Mouse (Mus musculus): ENCODE measurements around the gene Gm20671. TPM values are rescaled to one million over a fixed set of nuclear protein-coding genes. Genes with fewer than 3 reads are reported as not detected.
A peak's percentile ranks its signal among the peaks of the same experiment; 100 is the strongest.
"Not testable (repeated sequence)": the region's sequence is repeated elsewhere in the genome, so short reads cannot be mapped to it uniquely, and the experiment has no call there.

Gm20671 gene
- not detected for total RNA-seq (2022)

DNA sequence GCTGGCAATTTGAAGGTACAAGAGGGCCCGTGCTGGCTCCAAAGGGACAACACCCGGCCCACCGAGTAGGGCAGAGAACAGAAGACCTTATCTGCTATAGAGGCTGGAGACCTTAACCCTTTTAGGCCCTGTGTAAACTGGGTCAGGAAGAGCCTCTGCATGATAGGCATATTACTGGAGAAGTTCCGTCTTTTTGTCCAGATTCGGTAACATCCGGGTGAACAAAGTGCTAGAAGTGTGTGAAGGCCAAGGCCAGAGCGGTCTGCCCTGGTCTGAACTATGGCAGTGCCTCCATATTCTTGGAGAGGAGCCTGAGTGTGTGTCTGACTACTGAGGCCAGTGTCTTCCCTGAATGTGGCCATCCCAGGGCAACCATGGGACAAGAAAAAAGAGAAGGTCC lies at the start of gene Gm20671:
Gene Gm20671 (minus strand): TSS at position 101 of the 400 bp plus-strand sequence.
- no peak for DNase-seq (ENCODE audit: low spot score in 2 of 2)

DNA sequence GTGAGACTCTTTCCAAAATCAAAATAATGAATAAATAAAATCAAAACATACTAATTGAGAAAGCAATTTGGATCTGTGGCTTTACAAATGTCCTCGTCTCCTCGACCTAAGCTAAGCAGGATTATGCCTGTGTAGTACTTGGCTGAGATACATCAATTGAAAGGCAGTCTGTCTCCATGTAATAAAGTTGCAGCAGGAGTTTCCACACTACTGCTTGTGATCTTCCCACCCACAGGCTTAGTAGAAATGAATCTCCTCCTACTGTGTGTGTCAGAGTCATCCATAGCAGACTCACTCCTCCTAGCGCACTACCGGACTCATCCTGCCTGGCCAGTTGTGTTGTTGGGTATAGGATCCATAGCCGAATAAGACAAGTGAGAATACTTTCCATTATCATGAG lies 45.4 kb upstream of the Gm20671 start:
- DNase-seq (ENCODE audit: low spot score in 2 of 2): no peak

DNA sequence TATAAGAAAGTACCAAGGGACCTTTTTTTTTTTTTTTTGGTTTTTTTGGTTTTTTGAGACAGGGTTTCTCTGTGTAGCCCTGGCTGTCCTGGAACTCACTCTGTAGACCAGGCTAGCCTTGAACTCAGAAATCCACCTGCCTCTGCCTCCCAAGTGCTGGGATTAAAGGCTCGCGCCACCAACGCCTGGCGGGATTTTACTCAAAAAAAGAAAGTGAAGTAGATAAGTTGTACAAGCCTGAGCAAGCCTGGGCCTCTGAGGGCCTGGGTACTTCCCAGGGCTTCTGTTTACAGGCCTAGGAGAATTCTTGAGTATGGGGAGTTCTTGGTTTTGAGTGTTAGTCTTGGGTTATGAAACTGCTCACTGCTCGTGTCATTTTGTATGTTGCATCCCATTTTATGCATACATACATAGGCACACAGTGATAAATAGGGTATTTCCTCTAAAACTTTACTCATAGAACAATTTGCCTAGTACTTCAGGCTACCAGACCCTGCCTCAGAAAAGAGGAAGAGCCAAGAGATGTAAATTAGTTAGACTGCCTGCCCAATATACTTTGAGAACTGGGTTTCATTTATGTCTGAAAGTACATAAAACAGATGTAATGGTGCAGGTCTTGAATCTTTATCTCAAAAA lies 42.6 kb upstream of the Gm20671 start:
- no peak for DNase-seq (ENCODE audit: low spot score in 2 of 2)

DNA sequence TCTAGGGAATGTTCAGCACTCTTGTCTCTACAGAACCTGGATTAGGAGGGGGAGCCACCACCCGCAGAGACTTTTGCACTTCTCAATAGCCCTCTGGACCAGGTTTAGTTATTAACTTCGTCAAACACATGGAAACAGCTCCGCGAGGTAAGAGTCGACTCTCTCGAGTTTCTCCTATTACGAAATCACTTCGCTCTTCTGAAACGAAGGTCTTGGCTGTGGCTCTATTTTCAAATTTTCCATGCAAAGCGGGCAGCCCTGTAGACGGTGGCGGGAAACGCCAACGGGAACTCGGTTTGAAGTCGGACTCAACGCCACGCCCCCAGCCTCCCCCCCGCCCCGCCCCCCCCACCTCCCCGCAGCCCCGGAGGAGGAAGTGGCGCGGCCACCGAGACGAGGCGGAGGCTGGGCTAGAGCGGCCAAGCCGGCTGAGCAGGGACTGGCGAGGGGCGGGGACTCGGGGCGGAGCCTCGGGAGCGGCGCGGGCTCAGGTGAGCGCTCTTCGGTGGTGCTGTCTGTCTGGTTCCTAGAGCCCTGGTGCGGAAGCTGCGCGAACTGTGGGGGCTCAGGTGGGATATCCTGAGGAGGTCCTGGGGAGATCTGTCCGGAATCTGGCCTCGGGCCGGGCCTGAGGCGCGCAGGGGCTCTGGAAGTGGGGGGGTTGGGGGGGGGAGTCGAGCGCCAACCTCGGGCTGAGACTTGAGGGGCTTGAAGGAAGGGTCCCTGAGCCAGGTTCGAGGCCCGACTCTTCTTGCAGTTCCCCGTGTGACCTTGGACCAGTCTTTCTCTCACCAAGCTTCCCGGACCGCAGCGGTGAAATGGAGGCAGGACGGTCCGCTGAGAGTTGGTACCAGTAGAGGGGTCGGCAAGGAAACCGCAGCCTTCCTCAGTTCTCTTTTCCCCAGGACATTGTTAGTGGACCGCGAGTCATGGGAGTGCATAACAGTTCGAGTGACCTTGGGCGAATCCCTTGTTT lies 36.6 kb upstream of the Gm20671 start, which contains the start of gene Depdc5:
Gene Depdc5 (plus strand): TSS at position 449 of the 976 bp plus-strand sequence.
- DNase-seq (ENCODE audit: low spot score in 2 of 2): peak; percentile 72 to 85

DNA sequence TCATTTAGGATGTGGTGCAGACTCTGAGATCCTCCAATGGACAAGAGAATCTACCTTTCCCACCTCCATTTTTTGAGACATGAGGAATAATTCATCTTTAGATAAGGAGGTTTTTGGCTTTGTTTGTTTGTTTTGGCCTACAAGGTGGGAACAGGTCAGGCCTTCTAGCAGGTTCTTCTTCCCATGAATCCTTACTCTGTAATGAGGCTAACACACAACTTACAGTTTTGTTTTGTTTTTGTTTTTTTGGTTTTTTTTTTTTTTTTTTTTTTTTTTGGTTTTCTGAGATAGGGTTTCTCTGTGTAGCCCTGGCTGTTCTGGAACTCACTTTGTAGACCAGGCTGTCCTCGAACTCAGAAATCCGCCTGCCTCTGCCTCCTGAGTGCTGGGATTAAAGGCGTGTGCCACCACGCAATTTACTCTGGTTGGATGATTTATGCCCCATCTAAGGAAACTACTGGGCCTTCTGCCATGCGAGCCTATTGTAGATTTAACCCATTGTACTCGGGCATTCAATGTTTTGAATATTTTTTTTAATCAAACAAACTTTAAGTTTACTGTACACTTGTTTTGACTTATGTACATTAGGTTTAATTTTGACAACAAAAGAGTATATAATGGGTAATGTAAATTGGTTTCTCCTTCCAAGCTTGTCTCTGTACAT lies 35.7 kb upstream of the Gm20671 start:
- no peak for DNase-seq (ENCODE audit: low spot score in 2 of 2)

DNA sequence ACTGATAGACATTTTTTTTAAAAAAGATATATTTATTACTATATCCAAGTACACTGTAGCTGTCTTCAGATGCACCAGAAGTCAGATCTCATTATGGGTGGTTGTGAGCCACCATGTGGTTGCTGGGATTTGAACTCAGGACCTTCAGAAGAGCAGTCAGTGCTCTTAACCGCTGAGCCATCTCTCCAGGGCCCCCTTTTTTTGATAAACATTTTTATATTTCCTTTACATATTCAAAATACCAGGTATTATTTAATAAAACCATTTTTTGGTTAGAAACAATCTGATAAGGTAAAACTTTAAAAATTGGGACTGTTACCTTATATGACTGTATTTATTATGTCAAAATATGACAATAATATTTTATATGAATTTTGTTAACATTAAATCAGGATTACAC lies 34.2 kb upstream of the Gm20671 start:
- no peak for DNase-seq (ENCODE audit: low spot score in 2 of 2)

DNA sequence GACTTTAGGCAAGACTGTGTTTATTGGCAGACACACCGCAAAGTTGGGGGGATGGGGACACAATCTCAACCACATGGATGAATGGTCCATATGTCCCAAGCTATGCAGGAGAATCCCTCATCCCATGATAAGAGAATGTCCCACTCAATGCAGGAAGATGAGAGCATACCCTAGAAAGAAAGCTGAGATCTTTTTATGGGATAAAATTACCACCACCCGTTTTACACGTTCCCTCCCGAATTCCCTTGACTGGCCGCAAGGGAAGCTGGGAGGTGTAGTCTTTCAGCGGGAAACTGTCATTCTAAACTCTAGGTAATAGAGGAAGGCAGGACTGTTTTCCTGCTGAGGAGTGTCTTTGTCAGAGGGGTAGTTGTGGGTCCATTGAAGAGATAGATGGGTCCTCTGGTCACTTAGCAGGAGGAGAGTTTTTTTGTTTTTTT lies 30.9 kb upstream of the Gm20671 start:
- peak; percentile 34 to 35 for DNase-seq (ENCODE audit: low spot score in 2 of 2)

DNA sequence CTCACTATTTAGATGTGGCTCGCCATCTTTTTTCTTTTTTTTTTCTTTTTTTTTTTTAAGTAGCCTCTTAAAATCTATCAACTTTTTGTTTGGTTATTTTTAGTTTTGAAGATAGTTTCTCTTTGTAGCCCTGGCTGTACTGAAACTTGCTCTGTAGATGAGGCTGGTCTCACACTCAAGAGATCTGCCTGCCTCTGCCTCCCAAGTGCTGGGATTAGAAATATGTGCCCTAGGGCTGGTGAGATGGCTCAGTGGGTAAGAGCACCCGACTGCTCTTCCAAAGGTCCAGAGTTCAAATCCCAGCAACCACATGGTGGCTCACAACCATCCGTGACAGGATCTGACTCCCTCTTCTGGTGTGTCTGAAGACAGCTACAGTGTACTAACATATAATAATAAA lies 28.4 kb upstream of the Gm20671 start:
- not testable (repeated sequence) for DNase-seq (ENCODE audit: low spot score in 2 of 2)

DNA sequence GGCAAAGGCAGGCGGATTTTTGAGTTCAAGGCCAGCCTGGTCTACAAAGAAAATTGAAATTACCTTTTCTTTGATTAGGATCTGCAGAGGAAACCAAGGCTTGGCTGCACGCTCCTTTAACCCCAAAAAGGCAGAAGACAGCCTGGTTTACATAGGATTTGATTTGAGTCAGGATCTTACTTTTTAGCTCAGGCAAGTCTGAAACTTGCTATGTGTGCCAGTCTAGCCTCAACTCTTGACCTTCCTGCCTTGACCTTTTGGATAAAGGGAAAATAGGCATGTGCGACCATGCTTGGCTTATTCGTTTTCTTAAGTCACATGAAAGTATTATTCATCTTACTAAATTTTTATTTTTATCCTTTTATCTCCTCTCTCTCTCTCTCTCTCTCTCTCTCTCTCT lies 27.9 kb upstream of the Gm20671 start:
- no peak for DNase-seq (ENCODE audit: low spot score in 2 of 2)

DNA sequence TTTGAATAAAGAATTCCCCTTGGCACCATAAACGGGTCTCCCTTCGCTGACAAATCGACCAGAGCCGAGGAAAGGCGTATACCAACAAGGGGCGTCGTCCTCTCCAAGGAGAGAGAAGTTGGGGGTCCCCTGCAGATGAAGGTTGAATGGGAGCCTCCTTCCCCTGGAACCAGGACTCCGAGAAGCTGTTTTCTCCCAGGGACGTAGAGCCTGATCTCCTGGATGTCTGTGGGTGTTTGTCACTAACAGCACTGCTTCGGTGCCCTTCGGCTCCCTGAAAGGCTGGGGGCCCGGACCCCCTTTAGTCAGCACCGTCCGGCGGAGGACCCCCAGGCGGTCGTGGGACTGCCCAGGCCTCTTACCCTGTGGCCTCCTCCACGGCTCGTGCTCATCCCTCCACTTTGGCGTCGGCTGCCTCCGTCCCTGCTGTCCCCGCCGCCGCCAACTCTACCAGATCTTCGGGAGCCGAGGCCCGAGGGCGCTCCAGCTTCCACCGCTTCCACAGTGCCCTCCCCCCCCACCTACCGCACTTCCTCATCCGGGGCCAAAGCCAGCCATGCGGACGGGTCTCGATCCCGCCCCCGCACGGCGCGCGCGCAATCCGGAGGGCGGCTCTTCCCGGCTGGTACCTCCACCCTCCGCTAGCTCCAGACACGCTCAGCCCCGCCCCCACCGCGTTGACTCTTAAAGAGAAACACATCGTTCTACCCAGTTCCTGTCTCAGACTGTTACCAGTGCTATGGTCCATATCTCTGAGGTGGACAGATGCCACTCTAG lies 27.0 kb upstream of the Gm20671 start, which contains the start of gene Prr14l:
Gene Prr14l (minus strand): TSS at position 526 of the 777 bp plus-strand sequence.
- peak; percentile 96 to 99 for DNase-seq (ENCODE audit: low spot score in 2 of 2)

DNA sequence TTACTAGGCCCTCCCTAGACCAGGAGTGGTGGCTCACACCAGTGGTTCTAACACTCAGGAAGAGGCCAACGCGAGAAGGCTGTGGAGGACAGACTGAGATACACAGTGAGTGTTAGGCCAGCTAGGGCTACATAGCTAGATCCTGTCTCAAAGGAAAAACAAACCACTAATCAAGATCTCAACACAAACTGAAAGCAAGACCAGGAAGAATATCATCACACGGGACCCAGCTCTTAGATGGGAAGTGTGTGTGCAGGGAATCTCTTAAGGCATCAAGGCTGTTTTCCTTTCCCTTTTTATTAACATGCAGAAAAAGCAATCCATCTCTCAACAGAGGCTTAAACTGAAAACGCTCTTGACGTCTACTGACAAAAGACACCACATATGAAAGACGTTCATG lies 25.1 kb upstream of the Gm20671 start:
- DNase-seq (ENCODE audit: low spot score in 2 of 2): no peak

DNA sequence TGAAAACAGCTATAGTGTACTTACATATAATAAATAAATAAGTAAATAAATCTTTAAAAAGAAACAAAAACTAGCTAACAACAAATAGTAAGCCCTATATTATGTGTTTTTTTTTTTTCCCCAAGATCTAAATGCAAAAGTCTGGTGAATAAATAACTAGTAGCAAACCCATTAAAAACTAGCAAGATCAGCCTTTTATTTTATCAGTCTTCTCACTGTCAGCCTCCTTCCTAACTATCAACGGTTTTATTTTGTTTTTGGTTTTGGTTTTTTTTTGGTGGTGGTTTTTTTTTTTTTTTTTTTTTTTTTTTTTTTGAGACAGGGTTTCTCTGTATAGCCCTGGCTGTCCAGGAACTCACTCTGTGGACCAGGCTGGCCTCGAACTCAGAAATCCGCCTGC lies 22.7 kb upstream of the Gm20671 start:
- not testable (repeated sequence) for DNase-seq (ENCODE audit: low spot score in 2 of 2)

DNA sequence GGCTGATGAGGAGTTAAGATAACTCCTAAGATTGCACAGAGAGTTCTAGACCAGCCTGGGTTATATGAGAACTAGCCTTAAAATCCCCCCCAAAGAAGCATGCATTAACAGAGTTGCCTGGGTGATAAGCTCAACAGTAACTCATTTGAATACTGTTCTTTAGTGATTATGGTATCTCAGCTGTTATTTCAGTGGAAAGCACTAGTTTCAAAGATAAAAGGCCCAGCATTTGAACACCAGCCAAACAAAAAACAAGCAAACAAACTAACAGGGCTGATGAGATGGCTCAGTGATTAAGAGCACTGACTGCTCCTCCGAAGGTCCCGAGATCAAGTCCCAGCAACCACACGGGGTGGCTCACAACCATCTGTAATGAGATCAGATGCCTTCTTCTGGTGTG lies 22.3 kb upstream of the Gm20671 start:
- no peak for DNase-seq (ENCODE audit: low spot score in 2 of 2)

DNA sequence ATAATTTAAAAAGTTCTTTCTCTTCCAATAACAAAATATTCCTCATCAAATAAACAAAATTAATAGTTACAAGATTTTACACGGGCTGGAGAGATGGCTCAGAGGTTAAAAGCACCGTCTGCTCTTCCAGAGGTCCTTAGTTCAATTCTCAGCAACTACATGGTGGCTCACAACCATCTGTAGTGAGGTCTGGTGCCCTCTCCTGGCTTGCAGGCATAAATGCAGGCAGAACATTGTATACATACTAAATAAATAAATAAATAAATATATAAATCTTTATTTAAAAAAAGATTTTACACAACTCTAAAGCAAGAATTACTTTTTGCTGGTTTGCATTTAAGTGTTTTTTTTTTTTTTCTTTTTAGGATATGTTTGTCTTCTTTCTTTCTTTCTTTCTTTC lies 13.1 kb upstream of the Gm20671 start:
- DNase-seq (ENCODE audit: low spot score in 2 of 2): no peak

DNA sequence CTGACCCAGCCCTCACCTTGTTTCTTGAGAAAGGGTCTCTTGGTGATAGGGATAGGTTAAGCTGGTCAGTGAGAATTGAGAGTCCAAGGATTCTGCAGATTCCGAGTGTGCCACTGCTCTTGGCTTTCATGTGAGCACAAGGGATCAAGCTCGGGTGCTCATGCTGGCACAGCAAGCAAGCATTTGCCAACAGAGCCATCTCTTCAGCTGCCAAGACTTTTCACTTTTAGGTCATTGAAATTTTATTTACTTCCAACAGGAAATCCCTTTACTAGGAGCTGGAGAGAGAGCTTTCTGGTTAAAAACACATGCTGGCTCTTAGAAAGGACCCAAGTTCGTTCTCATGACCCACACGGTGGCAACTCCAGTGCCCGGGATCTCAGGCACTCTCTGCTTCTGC lies 10.1 kb upstream of the Gm20671 start:
- DNase-seq (ENCODE audit: low spot score in 2 of 2): no peak

DNA sequence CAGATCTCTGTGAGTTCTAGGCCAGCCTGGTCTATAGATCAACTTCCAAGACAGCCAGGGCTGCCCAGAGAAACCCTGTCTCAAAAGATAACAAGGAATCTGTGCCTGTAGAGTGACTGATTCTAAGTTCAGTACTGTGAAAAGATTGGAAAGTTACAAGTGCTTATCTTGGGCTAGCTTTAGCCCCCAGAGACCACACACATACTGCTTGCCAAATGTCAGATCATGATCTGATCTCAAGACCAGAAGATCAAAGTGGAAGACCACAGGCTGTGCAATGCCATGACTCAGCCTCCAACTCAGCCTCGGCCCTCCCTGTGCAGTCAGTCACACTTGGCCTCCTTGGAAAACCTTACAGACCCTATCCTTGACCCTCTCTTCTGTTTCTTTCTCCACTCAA lies 7.6 kb upstream of the Gm20671 start:
- DNase-seq (ENCODE audit: low spot score in 2 of 2): no peak

DNA sequence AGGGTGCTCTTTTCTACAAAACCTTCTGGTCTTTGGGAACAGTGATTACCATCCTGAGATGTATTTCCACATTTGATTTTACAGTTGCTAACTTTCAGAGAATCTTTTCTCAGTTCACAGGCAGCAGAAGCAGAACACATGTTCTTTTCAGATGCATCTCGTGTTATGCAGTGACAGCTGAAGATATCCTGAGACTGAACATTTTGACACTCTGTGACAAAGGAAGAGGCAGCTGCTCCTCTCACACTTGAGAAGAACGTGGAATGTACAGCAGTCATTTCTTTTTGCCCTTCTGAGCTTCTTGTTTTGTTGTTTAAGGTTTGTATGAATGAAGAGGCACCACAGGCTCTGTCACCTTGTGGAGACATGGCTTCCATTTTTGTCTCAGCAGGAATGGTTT lies 3.1 kb upstream of the Gm20671 start:
- DNase-seq (ENCODE audit: low spot score in 2 of 2): no peak

DNA sequence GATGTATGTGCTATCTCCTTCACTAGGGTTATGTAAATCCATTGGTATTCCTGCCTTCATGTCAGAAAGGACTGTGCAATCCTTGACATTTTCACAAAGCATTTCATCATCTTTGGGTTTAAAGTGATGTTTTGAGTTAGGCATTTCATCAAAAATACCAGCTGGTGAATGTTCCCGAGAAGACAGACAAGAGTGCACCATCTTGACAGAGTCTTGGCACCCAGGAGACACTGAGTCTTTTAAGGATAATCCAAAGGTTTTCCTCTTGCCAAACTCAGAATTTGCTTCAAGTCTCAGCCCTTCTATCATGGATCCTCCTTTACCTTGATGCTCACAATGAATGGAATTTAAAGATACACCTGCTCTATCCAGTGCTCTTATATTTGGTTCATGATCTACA lies 1.9 kb upstream of the Gm20671 start:
- DNase-seq (ENCODE audit: low spot score in 2 of 2): not testable (repeated sequence)

DNA sequence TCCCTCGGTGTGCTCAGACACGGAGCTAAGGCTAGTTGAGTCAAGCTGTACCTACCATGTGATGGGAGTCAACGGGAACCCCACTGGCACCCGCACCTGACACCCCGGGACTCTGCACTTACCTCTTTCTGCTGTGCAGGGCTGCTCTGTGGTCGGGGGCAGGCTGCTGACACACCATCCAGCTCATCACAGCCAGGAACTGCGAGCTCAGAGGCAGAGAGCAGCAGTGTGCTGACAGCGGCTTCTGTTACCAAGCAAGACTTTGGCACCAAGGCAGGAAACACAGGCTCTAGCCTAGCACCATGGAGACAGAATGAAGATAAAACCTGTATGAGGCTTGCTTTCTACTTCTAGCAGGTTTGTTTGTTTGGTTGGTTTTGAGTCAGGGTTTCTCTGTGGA lies 6.4 kb downstream of the Gm20671 start:
- DNase-seq (ENCODE audit: low spot score in 2 of 2): peak; percentile 33 to 39

DNA sequence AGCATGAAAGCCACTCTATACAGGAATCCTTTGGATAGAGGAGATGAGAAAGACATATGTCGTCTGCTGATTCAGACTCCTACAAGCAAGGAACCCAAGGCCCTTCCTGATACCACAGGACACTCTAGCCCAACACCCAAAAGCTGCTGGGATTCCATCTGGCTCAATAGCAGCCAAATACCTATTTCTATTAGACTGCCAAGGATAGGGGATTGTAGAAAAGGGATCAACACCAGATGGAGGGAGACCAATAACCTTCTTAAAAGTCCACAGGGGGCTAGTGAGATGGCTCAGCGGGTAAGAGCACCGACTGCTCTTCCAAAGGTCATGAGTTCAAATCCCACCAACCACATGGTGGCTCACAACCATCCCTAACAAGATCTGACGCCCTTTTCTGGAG lies 11.5 kb downstream of the Gm20671 start:
- no peak for DNase-seq (ENCODE audit: low spot score in 2 of 2)

DNA sequence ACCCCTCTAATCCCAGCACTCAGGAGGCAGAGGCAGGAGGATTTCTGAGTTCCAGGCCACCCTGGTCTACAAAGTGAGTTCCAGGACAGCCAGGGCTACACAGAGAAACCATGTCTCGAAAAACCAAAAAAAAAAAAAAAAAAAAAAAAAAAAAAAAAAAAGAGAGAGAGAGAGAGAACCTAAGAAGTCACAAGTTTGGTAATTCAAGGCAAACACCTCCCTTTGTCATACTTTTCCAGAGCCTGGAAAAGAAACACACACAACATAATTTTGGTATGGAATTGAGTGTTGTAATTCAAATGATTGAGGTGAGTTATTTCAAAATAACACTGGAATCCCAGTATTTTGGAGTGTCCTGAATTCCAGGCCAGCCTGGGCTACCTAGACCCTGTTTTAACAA lies 40.5 kb downstream of the Gm20671 start:
- not testable (repeated sequence) for DNase-seq (ENCODE audit: low spot score in 2 of 2)
